11 mouse cellular contexts compared by ENCODE assay signal in genomic region chr9:84109777-84110478, GRCm38 (mm10).
DNase-seq lines count a peak whose midpoint lies in the region; ATAC-seq and TF ChIP-seq lines count a peak whose summit lies in the region.
"Had no signal": no experiment of that assay in that cellular context is flagged by ENCODE, and none has a peak within 500 bp of the region (broad histone marks: within the 10 kb centered on the region; RNA-seq: fewer than 3 reads in every experiment).

No protein-coding gene starts in this region.

- no peak for ATAC-seq in activated CD4-positive, CD25-positive, alpha-beta regulatory T cell, adult 4 months

- TF ChIP-seq CTCF in layer of hippocampus, adult 2 months (conservative IDR thresholded peaks at IDR 0.05) = no peak

- peak overlapping the region; percentile 1; the same call in 1 of the 2 replicates for H3K4me3 ChIP-seq in layer of hippocampus, adult 2 months
- H3K4me3 ChIP-seq: stomach, embryonic 15.5 days had no signal

- H3K27ac ChIP-seq in layer of hippocampus, adult 2 months = peak overlapping the region; percentile 74
- H3K27ac ChIP-seq: stomach, embryonic 15.5 days had no signal

- DNase-seq in layer of hippocampus, adult 2 months (ENCODE audit: low spot score in 2 of 2) = peak in 1 of 2 experiments; percentile 23
- no peak for DNase-seq in layer of hippocampus, adult 11-12 months (ENCODE audit: low spot score)
- DNase-seq in cerebellum, postnatal 25 days = peak; percentile 25 to 34
- peak; percentile 43 for DNase-seq in forelimb bud, embryonic 11.5 days (ENCODE audit: low read depth, low spot score)
- DNase-seq in retina, embryonic 14.5 days (ENCODE audit: low spot score) = peak; percentile 68
- no peak for DNase-seq in adrenal gland, postnatal 14 days
- no peak for DNase-seq in spleen, adult 12 weeks (ENCODE audit: low spot score)
- DNase-seq: kidney, postnatal 10 days; lung, postnatal 10 days had no signal

Comparison
In these comparisons a context has a peak if more than half of its experiments do, and no peak if none do; other contexts are left out.
1. DNase-seq: peak in cerebellum, postnatal 25 days (2 of 2), forelimb bud, embryonic 11.5 days (single experiment) and retina, embryonic 14.5 days (single experiment); none in layer of hippocampus, adult 11-12 months (single experiment), adrenal gland, postnatal 14 days (single experiment) and spleen, adult 12 weeks (single experiment).